18 mouse cellular contexts compared by ENCODE assay signal in genomic region chr6:21719121-21719520, GRCm38 (mm10).
A peak's percentile ranks its signal among the peaks of the same experiment; 100 is the strongest.
DNase-seq lines count a peak whose midpoint lies in the region; ATAC-seq and TF ChIP-seq lines count a peak whose summit lies in the region.
"Had no signal": no experiment of that assay in that cellular context is flagged by ENCODE, and none has a peak within 500 bp of the region (broad histone marks: within the 10 kb centered on the region; RNA-seq: fewer than 3 reads in every experiment).

No protein-coding gene starts in this region.

- TF ChIP-seq CTCF in midbrain, postnatal 0 days (IDR thresholded peaks at IDR 0.05): no peak

- no peaks in the 10 kb centered on the region for H3K27me3 ChIP-seq in midbrain, postnatal 0 days (ENCODE audit: insufficient read depth, low read length)
- no peaks in the 10 kb centered on the region for H3K27me3 ChIP-seq in midbrain, embryonic 13.5 days
- H3K27me3 ChIP-seq: hindbrain, embryonic 12.5 days had no signal

- no peak overlapping the region for H3K9ac ChIP-seq in midbrain, postnatal 0 days (replicated peaks; ENCODE audit: low read length, poor library complexity, severe bottlenecking)
- H3K9ac ChIP-seq in midbrain, embryonic 13.5 days (replicated peaks): no peak overlapping the region
- H3K9ac ChIP-seq: hindbrain, embryonic 12.5 days had no signal

- no peak for ATAC-seq in midbrain, postnatal 0 days (ENCODE audit: low FRiP score)
- no peak for ATAC-seq in midbrain, embryonic 13.5 days
- ATAC-seq: hindbrain, embryonic 16.5 days; inflammation-experienced regulatory T-cells, adult 6 months; intestine, postnatal 0 days had no signal

- H3K4me2 ChIP-seq in midbrain, postnatal 0 days (ENCODE audit: low read depth, low read length, poor library complexity, severe bottlenecking): no peak overlapping the region
- no peak overlapping the region for H3K4me2 ChIP-seq in midbrain, embryonic 13.5 days (replicated peaks)
- H3K4me2 ChIP-seq: hindbrain, embryonic 12.5 days had no signal

- no peak overlapping the region for H3K27ac ChIP-seq in midbrain, postnatal 0 days (ENCODE audit: low read depth, low read length)
- no peak overlapping the region for H3K27ac ChIP-seq in midbrain, embryonic 13.5 days
- H3K27ac ChIP-seq: heart, embryonic 10.5 days; hindbrain, embryonic 12.5 days had no signal

- 39% methylated on average over 1 of the region's 1 CpGs for WGBS in midbrain, postnatal 0 days
- WGBS in midbrain, embryonic 13.5 days: 64% methylated on average over 1 of the region's 1 CpGs

- no peak overlapping the region for H3K4me3 ChIP-seq in midbrain, postnatal 0 days (ENCODE audit: low read depth, low read length)
- H3K4me3 ChIP-seq in midbrain, embryonic 13.5 days (replicated peaks): no peak overlapping the region
- H3K4me3 ChIP-seq: heart, embryonic 10.5 days; hindbrain, embryonic 12.5 days had no signal

- peak; percentile 71 for DNase-seq in cerebellum, adult 9-10 months
- no peak for DNase-seq in cerebellum, postnatal 36 days
- DNase-seq in midbrain, postnatal 0 days (ENCODE audit: low spot score): peak; percentile 28
- peak; percentile 56 for DNase-seq in cerebellum, postnatal 10 days
- DNase-seq in layer of hippocampus, adult 18-20 months (ENCODE audit: low spot score in 2 of 2): no peak
- DNase-seq: adrenal gland, adult 2 months; adrenal gland, postnatal 25 days; gastrocnemius, postnatal 36 days; heart, adult 11 months; heart, postnatal 10 days; heart, postnatal 4 days; kidney, adult 8-10 months had no signal

- no peaks in the 10 kb centered on the region for H3K4me1 ChIP-seq in midbrain, postnatal 0 days (ENCODE audit: insufficient read depth, low read length)
- no peaks in the 10 kb centered on the region for H3K4me1 ChIP-seq in midbrain, embryonic 13.5 days (replicated peaks)
- H3K4me1 ChIP-seq: heart, embryonic 10.5 days; hindbrain, embryonic 12.5 days had no signal

- no peaks in the 10 kb centered on the region for H3K9me3 ChIP-seq in midbrain, postnatal 0 days (ENCODE audit: low read length)
- H3K9me3 ChIP-seq in midbrain, embryonic 13.5 days: no peaks in the 10 kb centered on the region
- H3K9me3 ChIP-seq: heart, embryonic 10.5 days; hindbrain, embryonic 12.5 days had no signal

- H3K36me3 ChIP-seq in midbrain, postnatal 0 days (ENCODE audit: insufficient read depth, low read length): no peaks in the 10 kb centered on the region
- no peaks in the 10 kb centered on the region for H3K36me3 ChIP-seq in midbrain, embryonic 13.5 days
- H3K36me3 ChIP-seq: heart, embryonic 10.5 days; hindbrain, embryonic 12.5 days had no signal

Comparison
In these comparisons a context has a peak if more than half of its experiments do, and no peak if none do; other contexts are left out.
1. DNase-seq: peak in cerebellum, adult 9-10 months (single experiment), midbrain, postnatal 0 days (single experiment) and cerebellum, postnatal 10 days (2 of 2); none in cerebellum, postnatal 36 days (0 of 2) and layer of hippocampus, adult 18-20 months (0 of 2).